Mouse (Mus musculus) adrenal gland, adult 18-20 months (tissue): ENCODE data around the gene Gm17268. TPM values are rescaled to one million over a fixed set of nuclear protein-coding genes. Genes with fewer than 3 reads are reported as not detected.

Experiments used
- DNase-seq, 2 experiments: peaks; one replicate each; pipeline ENCODE4 v3.0.0; 2021 to 2022; ENCODE audit warnings: low spot score in 2 of 2
- long read RNA-seq, 2 experiments: library from polyadenylated mRNA; stranded (forward); transcript quantifications; one replicate each; pipeline ENCODE4 v2.0.0; 2021
- total RNA-seq, 2 experiments: library from RNA; stranded (reverse); gene quantifications; 1 replicate in 1 of 2; 2 replicates in 1 of 2; pipeline ENCODE4 v1.2.3; 2021

Gene Gm17268
- not detected for total RNA-seq
- long read RNA-seq, experiment 1, result 0 reads
- long read RNA-seq, experiment 2, result 0 reads

GRCm38 (mm10) chr11:82038535-82038934 lies at the start of gene Gm17268:
Gm17268 (minus strand) TSS chr11:82038562.
- no peak for DNase-seq

GRCm38 (mm10) chr11:82084360-82084759 lies 46.0 kb upstream of the Gm17268 start:
- DNase-seq, result no peak

- no peak for DNase-seq
These were observed 42.5 kb upstream of the Gm17268 start for GRCm38 (mm10) chr11:82080865-82081264.

- DNase-seq, result no peak
These were observed 39.9 kb upstream of the Gm17268 start for GRCm38 (mm10) chr11:82078136-82078730.

- DNase-seq, result no peak
These were observed 38.7 kb upstream of the Gm17268 start for GRCm38 (mm10) chr11:82077031-82077430.

- DNase-seq, result no peak
These were observed 35.3 kb upstream of the Gm17268 start for GRCm38 (mm10) chr11:82073686-82074085.

GRCm38 (mm10) chr11:82072984-82073383 lies 34.6 kb upstream of the Gm17268 start:
- no peak for DNase-seq

GRCm38 (mm10) chr11:82072374-82072773 lies 34.0 kb upstream of the Gm17268 start:
- no peak for DNase-seq

- no peak for DNase-seq
These were observed 32.7 kb upstream of the Gm17268 start for GRCm38 (mm10) chr11:82071076-82071475.

- no peak for DNase-seq
These were observed 28.7 kb upstream of the Gm17268 start for GRCm38 (mm10) chr11:82066953-82067571.

GRCm38 (mm10) chr11:82063454-82063853 lies 25.1 kb upstream of the Gm17268 start:
- DNase-seq, result no peak

GRCm38 (mm10) chr11:82062226-82062625 lies 23.9 kb upstream of the Gm17268 start:
- no peak for DNase-seq

GRCm38 (mm10) chr11:82057646-82058045 lies 19.3 kb upstream of the Gm17268 start, which contains the start of gene Ccl11:
Ccl11 (plus strand) TSS chr11:82057823.
- no peak for DNase-seq

GRCm38 (mm10) chr11:82053849-82054248 lies 15.5 kb upstream of the Gm17268 start:
- no peak for DNase-seq

GRCm38 (mm10) chr11:82047746-82048415 lies 9.5 kb upstream of the Gm17268 start:
- DNase-seq, result peak; percentile 17 to 40

- DNase-seq, result peak; percentile 32 to 43
These were observed 7.1 kb upstream of the Gm17268 start, which contains the start of gene Ccl7 for GRCm38 (mm10) chr11:82045471-82045870. Ccl7 (plus strand) TSS chr11:82045712.

GRCm38 (mm10) chr11:82041671-82042080 lies 3.3 kb upstream of the Gm17268 start:
- no peak for DNase-seq

- DNase-seq, result no peak
These were observed 834 bp upstream of the Gm17268 start for GRCm38 (mm10) chr11:82039132-82039660.

GRCm38 (mm10) chr11:82035857-82036256 lies 2.5 kb downstream of the Gm17268 start:
- no peak for DNase-seq

GRCm38 (mm10) chr11:82035356-82035755 lies 3.0 kb downstream of the Gm17268 start, which contains the start of gene Ccl2:
Ccl2 (plus strand) TSS chr11:82035571.
- peak; percentile 48 to 49 for DNase-seq

- DNase-seq, result no peak
These were observed 3.9 kb downstream of the Gm17268 start for GRCm38 (mm10) chr11:82034446-82034845.
